Mouse (Mus musculus) C2C12 (cell line): Measurements from ENCODE around the gene Tmco4.

Experiments used
- CTCF ChIP-seq: IDR thresholded peaks from one replicate; pipeline ENCODE4 v1.5.1; 2011; ENCODE audit not compliant: control insufficient read depth, insufficient read depth, insufficient read length
- MAX ChIP-seq: IDR thresholded peaks from one replicate; pipeline ENCODE4 v1.6.1; 2011; ENCODE audit warnings: mild to moderate bottlenecking, control low read depth
- MYOD1 ChIP-seq: IDR thresholded peaks from one replicate; pipeline ENCODE4 v1.6.1; 2011; ENCODE audit warnings: low read depth; ENCODE audit not compliant: control insufficient read depth, insufficient read length
- MYOG ChIP-seq: IDR thresholded peaks from one replicate; pipeline ENCODE4 v1.6.1; 2011; ENCODE audit not compliant: control insufficient read depth, insufficient read length; ENCODE audit errors: extremely low read depth
- USF1 ChIP-seq: IDR thresholded peaks from one replicate; pipeline ENCODE4 v1.6.1; 2011; ENCODE audit warnings: low read depth, mild to moderate bottlenecking, control low read depth, moderate library complexity

DNA sequence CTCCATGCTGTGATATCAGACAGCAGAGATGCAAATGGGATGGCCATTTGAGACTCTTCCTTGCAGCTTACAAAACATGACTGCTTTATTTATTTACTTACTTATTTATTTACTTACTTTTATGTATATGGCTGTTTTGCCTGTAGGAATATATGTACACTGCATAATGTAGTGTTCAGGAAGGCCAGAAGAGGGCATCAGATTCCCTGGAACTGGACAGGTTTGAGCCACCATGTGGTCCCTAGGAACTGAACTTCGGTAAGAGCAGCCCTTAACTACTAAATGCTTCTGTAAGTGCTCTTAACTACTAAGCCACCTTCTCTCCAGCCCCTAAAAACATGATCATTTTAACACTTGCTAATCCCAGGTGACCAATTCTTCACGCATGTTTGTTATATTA, 105.6 kb downstream of the Tmco4 start:
- TF ChIP-seq CTCF (no peak), MAX (no peak), USF1 (no peak), MYOG (no peak), MYOD1 (no peak)
